Mouse (Mus musculus) limb, embryonic 14.5 days (tissue): ENCODE results near the gene Gm17455. TPM values are rescaled to one million over a fixed set of nuclear protein-coding genes. Genes with fewer than 3 reads are reported as not detected.
A peak's percentile ranks its signal among the peaks of the same experiment; 100 is the strongest.

Source experiments
- ATAC-seq: fragments of 200-750 bp; cut with Nextera tagmentation; 2 replicates; pipeline ENCODE4 v1.8.0; 2017; ENCODE audit warnings: low read depth, moderate number of reproducible peaks, moderate TSS enrichment; ENCODE audit not compliant: low FRiP score
- DNase-seq: peaks from one replicate; pipeline ENCODE4 v3.0.0-alpha.2; 2015; ENCODE audit warnings: low spot score
- H3K27ac ChIP-seq: fragments of 300-500 bp; sonication (generic); replicated peaks from 2 replicates; pipeline ENCODE4 v1.5.1; 2014; ENCODE audit warnings: low read depth, mild to moderate bottlenecking, low read length, moderate library complexity, mixed read lengths
- H3K27me3 ChIP-seq: fragments of 300-500 bp; sonication (generic); 2 replicates; pipeline ENCODE4 v1.6.1; 2014; ENCODE audit warnings: low read length, mixed read lengths; ENCODE audit not compliant: control insufficient read depth, insufficient read depth
- H3K36me3 ChIP-seq: fragments of 300-500 bp; sonication (generic); 2 replicates; pipeline ENCODE4 v1.6.1; 2014; ENCODE audit warnings: mild to moderate bottlenecking, low read length, moderate library complexity, mixed read lengths; ENCODE audit not compliant: control insufficient read depth, insufficient read depth
- H3K4me1 ChIP-seq: fragments of 300-500 bp; sonication (generic); 2 replicates; pipeline ENCODE4 v1.6.1; 2014; ENCODE audit warnings: antibody characterized with exemption, low read length, mixed read lengths; ENCODE audit not compliant: control insufficient read depth, insufficient read depth
- H3K4me2 ChIP-seq: fragments of 300-500 bp; sonication (generic); replicated peaks from 2 replicates; pipeline ENCODE4 v1.6.1; 2014; ENCODE audit warnings: low read depth, mild to moderate bottlenecking, low read length, moderate library complexity; ENCODE audit not compliant: severe bottlenecking
- H3K4me3 ChIP-seq: fragments of 300-500 bp; sonication (generic); replicated peaks from 2 replicates; pipeline ENCODE4 v1.5.1; 2014; ENCODE audit warnings: low read length
- H3K9ac ChIP-seq: fragments of 300-500 bp; sonication (generic); 2 replicates; pipeline ENCODE4 v1.6.1; 2014; ENCODE audit warnings: mild to moderate bottlenecking, low read depth, low read length, moderate library complexity; ENCODE audit not compliant: severe bottlenecking
- H3K9me3 ChIP-seq: fragments of 300-500 bp; sonication (generic); 2 replicates; pipeline ENCODE4 v1.6.1; 2016; ENCODE audit warnings: low read length; ENCODE audit not compliant: control insufficient read depth
- POLR2A ChIP-seq: fragments of 200-500 bp; IDR thresholded peaks from 2 replicates; pipeline ENCODE4 v1.8.0; 2012; ENCODE audit warnings: inconsistent platforms, mild to moderate bottlenecking, moderate library complexity, borderline replicate concordance; ENCODE audit not compliant: insufficient read depth, insufficient read length; ENCODE audit errors: extremely low read depth
- WGBS: fragments of 180-500 bp; shearing (Covaris S2); extraction: QIAGEN DNeasy Blood & Tissue Kit; methylation state at CpG from one replicate; pipeline ENCODE4 v1.1.7; 2014; 5-methylcytosine and 5-hydroxymethylcytosine counted together
- polyA plus RNA-seq, 2 experiments: library from polyadenylated mRNA; depleted of rRNA in 1 of 2; stranded (reverse) in 1 of 2; unstranded in 1 of 2; fragments of >200 nt; fragmentation: Nextera tagmentation in 1 of 2; extraction: Ambion mirVana in 1 of 2; gene quantifications; 2 replicates each; pipeline versions ENCODE4 v1.2.1 to v1.2.3; 2012 to 2014

The Gm17455 gene
- 0.45 and 0.96 TPM in 2 replicates for polyA plus RNA-seq (2012; rRNA removed)
- polyA plus RNA-seq (2014; fragmentation: Nextera tagmentation; extraction: Ambion mirVana), result 0.51 and 2.8 TPM in 2 replicates

GRCm38 (mm10) chr10:60399449-60399848, at the start of gene Gm17455:
Gene Gm17455 (plus strand): TSS chr10:60399726.
- Histone ChIP-seq H3K27me3 (no peaks in the 10 kb centered on the region), H3K4me2 (no peak within 1 kb of the TSS), H3K27ac (no peak within 1 kb of the TSS), H3K9ac (peak within 1 kb of the TSS; percentile 6), H3K4me3 (no peak within 1 kb of the TSS), H3K36me3 (no peaks in the 10 kb centered on the region), H3K4me1 (peaks cover 8% of the 10 kb centered on the region), H3K9me3 (no peaks in the 10 kb centered on the region)
- DNase-seq, result no peak
- 49% methylated on average over 7 of the region's 7 CpGs for WGBS
- no peak for TF ChIP-seq POLR2A
- ATAC-seq, result no peak

- Histone ChIP-seq H3K27ac (peak overlapping the region; percentile 82; the same call in 1 of the 2 replicates), H3K27me3 (no peaks in the 10 kb centered on the region), H3K9me3 (no peaks in the 10 kb centered on the region), H3K4me2 (peak overlapping the region; percentile 32), H3K4me3 (no peak overlapping the region), H3K9ac (no peak overlapping the region), H3K36me3 (no peaks in the 10 kb centered on the region), H3K4me1 (peaks cover 39% of the 10 kb centered on the region)
- no peak for ATAC-seq
- WGBS, result 38% methylated on average over 5 of the region's 5 CpGs
- DNase-seq, result no peak
- TF ChIP-seq POLR2A, result no peak
Measured at GRCm38 (mm10) chr10:60350077-60350804, 49.3 kb upstream of the Gm17455 start.

- peak; percentile 74 for ATAC-seq
- TF ChIP-seq POLR2A, result no peak
- H3K36me3 ChIP-seq, result no peaks in the 10 kb centered on the region
- no peaks in the 10 kb centered on the region for H3K9me3 ChIP-seq
- peaks cover 39% of the 10 kb centered on the region for H3K4me1 ChIP-seq
- 24% methylated on average over 3 of the region's 3 CpGs for WGBS
- H3K4me3 ChIP-seq, result no peak overlapping the region
- peak overlapping the region; percentile 82 for H3K27ac ChIP-seq
- no peaks in the 10 kb centered on the region for H3K27me3 ChIP-seq
- DNase-seq, result peak; percentile 95
- H3K4me2 ChIP-seq, result peak overlapping the region; percentile 32
- H3K9ac ChIP-seq, result no peak overlapping the region
Measured at GRCm38 (mm10) chr10:60350805-60351167, 48.7 kb upstream of the Gm17455 start.

- WGBS, result 22% methylated on average over 3 of the region's 3 CpGs
- no peaks in the 10 kb centered on the region for H3K36me3 ChIP-seq
- H3K9ac ChIP-seq, result no peak overlapping the region
- H3K4me2 ChIP-seq, result no peak overlapping the region
- no peaks in the 10 kb centered on the region for H3K27me3 ChIP-seq
- ATAC-seq, result 0 out of 2 replicates have a peak, but pooled peaks have one; percentile 2
- no peak overlapping the region for H3K4me3 ChIP-seq
- no peaks in the 10 kb centered on the region for H3K9me3 ChIP-seq
- no peak for TF ChIP-seq POLR2A
- H3K27ac ChIP-seq, result peak overlapping the region; percentile 82
- peaks cover 38% of the 10 kb centered on the region for H3K4me1 ChIP-seq
- no peak for DNase-seq
Measured at GRCm38 (mm10) chr10:60351248-60351647, 48.3 kb upstream of the Gm17455 start.

GRCm38 (mm10) chr10:60351761-60352455, 47.6 kb upstream of the Gm17455 start:
- no peak overlapping the region for H3K9ac ChIP-seq
- H3K4me3 ChIP-seq, result no peak overlapping the region
- ATAC-seq (peak; percentile 76), DNase-seq (peak; percentile 70)
- H3K27ac ChIP-seq, result peak overlapping the region; percentile 82
- H3K4me2 ChIP-seq, result no peak overlapping the region
- H3K36me3 ChIP-seq, result no peaks in the 10 kb centered on the region
- 25% methylated on average over 7 of the region's 7 CpGs for WGBS
- H3K9me3 ChIP-seq, result no peaks in the 10 kb centered on the region
- TF ChIP-seq POLR2A, result no peak
- peaks cover 31% of the 10 kb centered on the region for H3K4me1 ChIP-seq
- no peaks in the 10 kb centered on the region for H3K27me3 ChIP-seq
